Mouse (Mus musculus) adrenal gland, postnatal 14 days (tissue): ENCODE results near the gene Ppp1r1c. TPM values are rescaled to one million over a fixed set of nuclear protein-coding genes. Genes with fewer than 3 reads are reported as not detected.

Experiments
- DNase-seq: peaks from one replicate; pipeline ENCODE4 v3.0.0; 2021; ENCODE audit warnings: mixed read lengths
- total RNA-seq: library from RNA; stranded (reverse); gene quantifications from 2 replicates; pipeline ENCODE4 v1.2.3, GENCODE M21; 2021

Gene Ppp1r1c
- total RNA-seq, 1 experiment from 2014 or later, result not detected

GRCm38 (mm10) chr2:79865275-79865999 lies 157.9 kb downstream of the Ppp1r1c start:
- DNase-seq, result peak; percentile 29

Other genes starting within 250 kb of the Ppp1r1c start
- 48.5 and 54.2 TPM in 2 replicates for gene Itprid2, start 72.4 kb upstream of the Ppp1r1c start, total RNA-seq